Mouse (Mus musculus) monocyte, adult 5-6 weeks (primary cell): ENCODE results near the gene Mars. TPM values are rescaled to one million over a fixed set of nuclear protein-coding genes. Genes with fewer than 3 reads are reported as not detected.

ENCODE experiments used
- ATAC-seq: fragments of 153-309, 156-312 bp; replicated peaks from 2 replicates; pipeline ENCODE4 v1.8.0; 2017; ENCODE audit warnings: mild to moderate bottlenecking; ENCODE audit not compliant: low TSS enrichment, insufficient number of reproducible peaks, severe bottlenecking, poor library complexity, low FRiP score
- total RNA-seq: library from RNA; stranded (forward); fragments of 200-1000, 200-491, 200-594 nt; gene quantifications from 3 replicates; pipeline ENCODE4 v1.2.3, GENCODE M21; 2017

Gene Mars
- total RNA-seq, 1 experiment from 2014 or later, result 56.6 TPM

DNA sequence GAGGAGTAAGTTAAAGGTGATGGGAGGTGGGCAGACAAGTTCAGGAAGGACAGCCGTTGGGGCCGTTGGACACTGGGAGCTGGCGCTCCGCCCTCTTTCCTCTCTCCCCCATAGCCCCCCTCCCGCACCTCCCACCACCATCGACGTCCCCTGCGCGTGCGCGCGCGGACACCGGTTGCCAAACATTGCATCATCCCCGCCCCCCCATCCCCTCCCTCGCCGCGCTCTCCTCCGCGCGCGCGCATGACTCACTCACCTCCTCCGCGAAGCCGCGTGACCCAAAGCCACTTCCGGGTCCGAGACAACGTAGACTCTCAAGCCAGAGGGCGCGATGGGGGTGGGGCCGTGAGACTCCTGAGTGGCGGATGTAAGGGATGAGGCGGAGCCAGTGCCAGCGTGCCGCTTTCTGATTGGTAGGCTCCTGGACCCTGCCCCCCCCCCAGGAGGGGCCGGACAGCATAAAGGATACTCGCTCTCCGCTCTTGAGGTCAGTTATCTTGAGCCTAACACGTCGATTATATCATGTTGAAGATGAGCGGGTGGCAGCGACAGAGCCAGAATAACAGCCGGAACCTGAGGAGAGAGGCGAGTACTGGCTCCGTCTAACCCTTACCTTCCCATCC, 21.2 kb downstream of the Mars start:
- ATAC-seq, result peak; percentile 79

DNA sequence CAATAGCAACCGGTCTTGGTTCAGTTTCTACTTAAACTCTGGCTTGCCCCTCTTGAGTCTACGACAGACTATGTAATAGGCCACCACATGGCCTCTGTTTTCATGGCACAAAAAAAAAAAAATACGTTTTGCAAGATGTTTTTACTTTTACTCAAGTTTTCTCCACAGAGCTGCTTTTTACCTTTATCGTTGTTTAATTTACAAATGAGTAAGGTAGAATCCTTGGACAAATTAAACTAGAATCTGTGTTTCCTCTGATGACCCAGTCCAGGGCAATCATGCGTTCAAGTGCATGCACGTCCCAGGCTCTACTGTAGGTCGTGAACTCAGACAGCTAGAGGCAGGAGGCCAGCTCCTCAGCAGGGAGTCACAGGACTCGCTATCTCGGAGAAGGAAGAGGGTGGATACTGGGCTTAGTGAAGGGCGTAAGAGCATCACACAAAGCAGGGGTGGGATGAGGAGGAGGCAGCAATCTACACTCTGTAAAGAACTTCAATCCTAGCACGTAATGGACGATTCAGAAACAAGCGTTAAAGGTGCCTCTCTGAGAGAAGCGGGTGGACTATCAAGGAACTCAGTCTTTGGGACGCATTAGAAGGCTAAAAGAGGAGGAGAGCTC, 21.9 kb downstream of the Mars start:
- ATAC-seq, result peak; percentile 6; the same call in 1 of the 2 replicates

DNA sequence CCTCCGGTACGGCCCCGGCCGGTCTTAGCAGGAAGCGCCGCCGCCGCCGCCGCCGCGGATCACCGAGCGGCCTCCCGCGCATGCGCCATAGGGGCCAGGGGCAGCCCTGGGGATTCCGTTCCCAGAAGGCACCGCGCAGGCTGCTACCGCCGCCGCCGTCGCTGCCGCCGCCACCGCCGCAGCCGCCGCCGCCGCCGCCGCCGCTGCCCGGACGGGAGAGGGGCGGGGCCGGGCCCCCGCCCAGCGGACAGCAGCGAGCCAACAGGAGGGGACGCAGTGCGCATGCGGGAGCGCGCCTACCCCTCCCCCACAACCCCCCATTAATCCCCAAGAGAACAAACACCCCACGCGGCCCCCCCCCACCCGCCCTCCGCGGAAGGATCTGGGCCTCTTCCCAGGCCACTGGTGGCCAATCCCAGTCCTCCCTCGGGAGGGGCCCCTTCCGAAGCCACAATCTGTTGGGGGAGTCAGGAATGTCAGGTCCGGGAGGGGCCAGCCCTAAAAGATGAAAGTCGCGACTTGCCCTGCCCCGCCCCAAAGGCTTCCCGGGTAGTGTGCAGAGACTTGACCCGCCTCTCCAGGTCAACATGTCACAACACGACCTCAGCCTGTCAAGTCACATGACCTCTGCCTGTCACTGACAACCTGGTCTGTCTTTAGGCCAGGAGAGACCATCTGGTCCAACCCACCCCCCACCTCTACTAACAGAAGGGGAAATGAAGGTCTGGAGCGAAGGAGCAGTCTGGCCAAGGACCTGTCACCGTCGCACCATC, 22.6 kb downstream of the Mars start, which contains the start of gene Mbd6:
Mbd6 (minus strand) TSS at position 219 of the 773 bp plus-strand sequence.
- peak; percentile 51 for ATAC-seq

DNA sequence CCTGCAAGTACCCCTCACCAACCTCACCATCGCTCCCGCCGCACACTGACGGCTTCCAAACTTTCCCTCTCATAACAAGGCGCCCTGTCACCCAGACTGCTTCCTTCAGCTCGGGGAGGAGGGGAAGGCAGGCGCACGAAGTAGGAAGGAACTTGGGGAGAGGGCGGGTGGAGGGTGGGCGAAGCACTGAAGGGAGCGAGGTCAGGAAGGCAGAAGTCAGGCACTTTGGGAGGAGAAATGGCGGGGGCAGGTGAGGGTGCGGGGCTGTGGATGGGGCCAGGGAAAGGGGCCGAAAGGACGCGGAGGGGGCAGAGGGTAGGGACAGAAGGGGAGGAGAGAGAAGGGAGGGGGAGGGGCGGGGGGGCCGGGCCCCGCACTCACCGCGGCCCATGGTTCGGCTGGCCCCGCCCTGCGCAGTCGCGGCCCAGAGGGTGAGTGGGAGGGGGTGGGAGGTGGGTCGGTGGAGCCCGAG, 23.2 kb downstream of the Mars start:
- ATAC-seq, result no peak

DNA sequence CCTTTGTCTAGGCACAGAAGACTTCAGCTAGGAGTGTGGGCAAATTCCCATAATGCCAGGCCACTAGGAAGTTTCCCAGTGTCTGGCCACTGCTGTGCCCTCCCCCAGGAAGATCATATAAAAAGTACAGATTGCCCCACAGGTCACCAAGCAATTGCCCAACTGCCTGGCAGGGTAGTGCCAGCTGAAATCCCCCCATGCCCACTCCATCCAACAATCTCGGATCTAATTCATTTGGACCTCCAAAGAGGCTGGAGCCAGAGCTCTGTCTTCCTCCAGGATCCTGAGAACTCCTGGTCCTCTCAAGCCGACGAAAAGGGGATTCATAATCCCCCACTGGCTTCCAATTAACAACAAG, 23.7 kb downstream of the Mars start:
- ATAC-seq, result no peak

DNA sequence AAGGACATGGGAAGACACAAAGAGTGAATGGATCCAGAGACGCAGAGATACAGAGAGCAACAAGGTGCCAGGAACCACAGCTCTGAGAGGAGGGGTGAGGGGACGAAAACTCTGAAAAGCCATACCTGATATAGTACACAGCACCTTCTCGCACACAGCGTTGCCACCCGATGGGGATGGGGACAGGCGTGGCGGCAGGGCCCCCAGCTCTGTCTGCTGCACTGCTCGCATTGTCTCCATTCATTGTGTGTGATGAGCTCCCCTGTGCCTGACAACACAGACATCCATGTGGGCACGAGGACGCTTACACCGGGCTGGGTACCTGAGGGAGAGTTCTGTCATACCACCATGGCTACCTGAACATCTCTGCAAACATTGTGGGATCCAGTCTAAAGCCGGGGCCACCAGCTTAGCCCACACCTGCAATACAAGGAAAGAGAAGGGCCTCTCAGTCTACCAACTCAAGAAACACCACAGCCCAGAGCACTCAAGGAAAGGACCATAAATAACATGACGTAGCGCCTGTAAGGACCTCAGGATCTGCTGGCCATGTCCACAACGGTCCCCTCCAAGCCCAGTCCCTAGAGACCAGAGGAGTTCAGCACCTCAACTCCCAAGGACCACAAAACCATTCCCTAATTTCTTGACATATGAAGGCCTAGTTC, 24.2 kb downstream of the Mars start:
- no peak for ATAC-seq

DNA sequence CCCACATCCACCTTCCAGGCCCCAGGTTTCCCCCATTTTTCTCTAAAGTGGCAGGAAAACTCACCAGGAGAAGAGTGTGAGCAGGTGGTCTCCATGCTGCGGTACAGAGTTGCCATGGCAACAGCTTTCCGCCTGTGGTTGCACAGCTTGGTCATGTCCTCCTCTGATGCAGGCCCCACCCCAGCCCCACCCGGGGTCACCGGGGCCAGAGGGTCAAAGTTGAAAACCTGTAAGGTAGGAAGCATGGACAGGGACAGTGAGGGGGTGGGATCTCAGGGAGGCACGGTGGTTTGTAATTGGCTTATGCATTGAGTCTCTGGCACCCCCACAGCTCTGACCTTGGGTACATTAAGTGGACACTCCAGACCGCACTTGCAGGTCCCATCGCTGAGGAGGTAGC, 24.9 kb downstream of the Mars start:
- ATAC-seq, result no peak

DNA sequence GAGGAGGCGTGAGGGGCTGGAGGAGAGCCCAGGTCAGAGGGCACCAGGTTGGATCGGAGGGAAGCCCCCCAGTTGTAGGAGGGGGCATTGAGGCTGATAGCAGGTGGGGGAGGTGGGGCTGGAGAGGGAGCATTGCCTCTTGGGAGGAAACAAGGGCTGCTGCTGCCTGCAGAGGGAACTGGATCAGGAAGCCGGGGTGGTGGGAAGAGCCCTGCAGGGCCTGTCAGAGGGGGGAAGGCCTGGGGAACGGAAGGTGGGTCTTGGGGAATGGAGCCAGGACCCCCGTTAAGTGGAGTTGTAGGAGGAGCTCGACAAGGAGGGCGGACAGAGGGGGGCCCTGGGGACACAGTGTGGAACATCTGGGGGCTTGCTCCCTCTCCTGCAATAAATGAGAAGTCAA, 25.4 kb downstream of the Mars start:
- ATAC-seq, result no peak

DNA sequence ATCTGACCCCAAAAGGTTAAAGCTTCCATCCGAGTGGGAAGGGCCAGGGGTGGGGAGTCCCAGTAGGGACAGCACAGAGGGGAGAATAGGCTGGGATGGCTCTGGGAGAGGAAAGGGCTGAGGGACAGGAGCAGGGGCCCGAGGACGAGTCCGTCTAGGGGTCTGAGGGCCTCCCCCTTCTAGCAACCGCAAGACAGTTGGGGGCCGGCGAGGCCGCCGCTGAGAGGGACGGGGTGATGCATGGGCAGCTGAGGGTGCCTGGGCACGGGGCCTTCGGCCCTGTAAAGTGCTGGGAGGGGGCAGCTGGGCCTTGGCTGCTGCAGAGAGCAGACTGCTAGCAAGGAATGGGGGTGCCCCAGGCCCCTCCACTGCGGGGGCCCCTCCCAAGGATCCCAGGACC, 25.9 kb downstream of the Mars start:
- ATAC-seq, result no peak

DNA sequence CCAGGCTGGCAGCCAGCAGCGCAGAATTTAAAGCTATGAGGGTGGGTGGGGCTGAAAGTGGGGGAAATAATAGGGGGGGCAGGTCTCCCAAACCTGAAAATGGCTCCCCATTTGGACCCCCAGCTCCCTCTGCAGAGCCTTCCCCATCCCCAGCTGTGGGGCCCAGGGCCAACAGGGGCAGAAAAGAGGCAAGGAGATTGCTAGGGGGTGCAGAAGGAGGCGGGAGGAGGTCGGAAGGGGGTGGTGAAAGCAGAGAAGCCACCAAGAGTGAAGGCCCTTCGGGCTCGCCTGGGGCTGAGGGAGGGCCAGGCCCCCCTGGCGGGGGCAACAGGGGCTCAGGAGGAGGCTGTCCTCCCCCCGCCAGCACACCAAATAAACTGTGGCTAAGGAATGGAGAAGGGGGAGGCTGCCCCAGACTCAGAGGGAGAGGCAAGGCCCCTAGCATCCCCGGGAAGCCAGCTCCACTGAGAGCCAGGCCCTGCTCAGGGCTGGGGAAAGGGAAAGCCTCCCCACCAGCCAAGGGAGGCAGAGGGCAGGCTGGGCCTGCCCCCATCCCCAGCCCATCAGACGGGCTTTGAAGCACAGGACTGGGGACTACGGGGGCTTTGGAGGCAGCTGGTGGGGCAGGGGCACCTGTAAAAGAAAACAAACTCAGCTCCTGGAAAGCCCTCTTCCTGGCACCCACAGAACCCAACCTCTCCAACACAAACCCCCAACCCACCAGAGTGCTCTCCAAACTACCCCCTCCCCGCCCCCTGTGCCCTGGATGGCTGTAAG, 26.7 kb downstream of the Mars start:
- no peak for ATAC-seq

DNA sequence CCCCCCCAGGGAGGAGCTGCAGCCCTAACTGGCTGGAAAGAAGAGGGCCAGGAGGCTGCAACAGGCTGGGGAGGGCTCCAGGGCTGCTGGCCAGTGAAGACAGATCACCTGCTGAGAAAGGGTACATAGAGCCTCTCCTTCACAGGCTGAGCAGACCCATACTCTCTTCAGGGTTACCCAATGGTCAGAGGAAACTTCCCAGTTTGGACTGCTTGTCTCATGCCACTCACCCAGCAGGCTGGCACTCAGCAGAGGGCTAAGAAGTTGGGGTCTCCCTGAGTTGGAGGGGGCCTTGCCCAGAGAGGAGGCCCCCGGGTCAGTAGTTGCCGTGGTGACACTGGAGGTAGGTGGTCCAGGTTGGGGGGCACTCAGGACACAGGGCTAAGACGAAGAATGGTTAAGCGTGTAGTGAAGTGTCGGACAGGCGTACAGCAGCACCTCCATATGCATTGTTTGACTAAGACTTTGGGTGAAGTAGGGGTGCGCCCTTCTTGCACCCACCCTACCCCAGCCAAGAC, 27.4 kb downstream of the Mars start:
- ATAC-seq, result no peak

DNA sequence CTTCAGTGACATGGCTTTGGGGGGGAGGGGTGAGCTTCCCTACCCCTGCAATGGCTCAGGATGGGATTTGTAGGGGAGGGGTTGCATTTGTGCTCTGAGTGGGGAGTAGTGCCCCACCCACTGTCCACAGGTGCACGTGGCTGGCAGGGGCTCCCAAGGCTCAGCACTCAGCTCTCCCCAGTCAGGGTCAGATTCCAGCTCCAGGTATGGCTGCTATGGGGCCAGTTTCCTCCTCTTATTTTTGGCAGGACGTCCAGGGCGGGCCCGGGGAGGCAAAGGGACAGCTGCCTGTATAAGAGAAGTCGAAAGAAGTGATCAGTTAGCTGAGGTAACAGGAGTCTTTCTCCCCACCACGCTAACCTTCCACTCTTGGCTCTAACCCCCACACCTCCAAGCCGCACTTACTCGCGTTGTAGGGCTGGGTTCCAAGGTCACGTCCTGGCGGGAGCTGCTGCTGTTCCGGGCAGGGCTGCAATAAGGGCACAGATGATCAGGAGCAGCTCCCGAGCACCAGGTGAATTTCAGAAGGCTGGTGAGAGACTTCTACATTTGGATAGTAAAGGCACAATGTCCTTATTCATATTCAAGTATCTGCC, 28.9 kb downstream of the Mars start:
- ATAC-seq, result no peak

DNA sequence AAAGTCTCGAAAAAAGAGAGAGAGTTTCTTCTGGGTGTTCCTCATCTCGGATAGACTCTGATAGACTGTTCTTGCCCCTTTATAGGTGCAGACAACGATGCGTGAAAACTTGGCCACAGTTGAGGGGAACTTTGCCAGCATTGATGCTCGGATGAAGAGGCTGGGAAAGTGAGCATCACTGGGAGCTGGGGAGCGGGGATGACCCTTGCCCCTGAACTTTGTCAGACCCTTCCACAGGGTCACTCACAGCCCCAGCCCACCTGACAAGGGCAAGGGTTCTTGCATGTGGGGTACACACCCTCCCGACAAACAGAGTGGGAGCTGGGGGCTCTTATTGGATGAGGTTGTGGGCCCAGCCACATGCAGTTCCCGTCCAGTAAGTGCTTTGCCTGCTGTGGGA, 30.3 kb downstream of the Mars start:
- ATAC-seq, result no peak

DNA sequence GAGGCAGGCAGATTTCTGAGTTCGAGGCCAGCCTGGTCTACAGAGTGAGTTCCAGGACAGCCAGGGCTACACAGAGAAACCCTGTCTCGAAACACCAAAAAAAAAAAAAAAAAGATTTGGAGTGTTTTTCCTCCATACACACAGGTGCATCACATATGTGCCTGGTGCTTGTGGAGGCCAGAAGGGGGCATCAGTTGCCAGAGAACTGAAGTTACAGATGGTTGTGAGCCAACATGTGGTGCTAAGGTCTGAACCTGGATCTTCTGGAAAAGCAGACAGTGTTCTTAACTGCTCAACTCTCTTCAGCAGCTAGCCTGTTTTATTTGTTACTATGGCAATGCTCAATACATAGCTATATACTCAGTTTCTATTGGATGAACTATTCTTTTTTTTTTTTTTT, 31.9 kb downstream of the Mars start:
- no peak for ATAC-seq

DNA sequence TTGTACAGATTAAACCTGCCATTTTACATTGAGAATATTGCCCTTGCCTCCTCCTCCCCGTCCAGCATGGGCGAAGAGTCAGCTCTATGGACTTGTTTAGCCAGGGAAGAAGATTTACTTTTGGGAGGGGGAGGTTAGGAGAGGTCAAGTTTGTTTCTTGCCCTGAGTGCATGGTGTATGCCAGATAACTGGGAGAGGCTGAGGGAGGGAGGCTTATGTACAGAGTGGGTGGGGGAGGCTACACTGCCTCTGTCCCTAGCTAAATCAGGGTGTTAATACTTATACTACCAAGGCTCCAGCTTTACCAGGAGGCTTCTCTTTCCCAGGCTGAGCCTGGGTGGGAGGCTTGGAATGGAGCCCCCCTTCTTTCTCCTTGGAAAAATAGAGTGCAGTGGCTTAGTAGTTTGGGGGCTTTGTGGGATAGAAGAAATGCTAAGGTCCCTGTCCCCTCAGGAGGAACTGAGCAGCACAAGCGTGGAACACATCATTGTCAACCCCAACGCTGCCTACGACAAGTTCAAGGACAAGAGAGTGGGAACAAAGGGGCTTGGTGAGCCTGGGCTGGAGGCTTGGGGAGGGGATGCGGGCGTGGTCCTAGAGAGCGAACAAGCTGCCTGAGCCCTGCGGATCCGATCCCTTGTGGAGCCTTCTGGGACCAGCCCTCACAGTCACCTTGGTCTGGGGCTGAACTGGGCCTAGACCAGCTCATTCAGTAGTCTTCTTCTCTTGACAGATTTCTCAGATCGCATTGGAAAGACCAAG, 37.1 kb downstream of the Mars start:
- ATAC-seq, result no peak

DNA sequence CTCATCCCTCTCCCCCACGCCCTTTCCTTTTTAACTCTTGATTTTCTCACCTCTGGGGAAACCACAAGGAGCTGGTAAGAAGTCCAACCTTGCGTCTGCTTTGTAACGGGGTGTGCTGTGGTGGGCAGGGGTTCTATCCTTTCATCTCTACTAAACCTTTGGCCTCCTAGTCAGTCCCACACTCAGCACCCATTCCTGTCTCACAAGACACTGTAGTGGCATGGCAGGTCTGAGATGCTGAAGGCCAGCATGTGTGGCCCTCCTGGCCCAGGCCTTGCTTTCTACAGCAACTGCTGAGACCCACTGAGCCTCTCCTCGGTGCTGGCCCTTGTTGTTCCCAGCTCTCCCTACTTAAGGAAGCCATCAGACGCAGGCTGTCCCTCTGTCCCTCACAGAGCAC, 39.2 kb downstream of the Mars start:
- ATAC-seq, result no peak

DNA sequence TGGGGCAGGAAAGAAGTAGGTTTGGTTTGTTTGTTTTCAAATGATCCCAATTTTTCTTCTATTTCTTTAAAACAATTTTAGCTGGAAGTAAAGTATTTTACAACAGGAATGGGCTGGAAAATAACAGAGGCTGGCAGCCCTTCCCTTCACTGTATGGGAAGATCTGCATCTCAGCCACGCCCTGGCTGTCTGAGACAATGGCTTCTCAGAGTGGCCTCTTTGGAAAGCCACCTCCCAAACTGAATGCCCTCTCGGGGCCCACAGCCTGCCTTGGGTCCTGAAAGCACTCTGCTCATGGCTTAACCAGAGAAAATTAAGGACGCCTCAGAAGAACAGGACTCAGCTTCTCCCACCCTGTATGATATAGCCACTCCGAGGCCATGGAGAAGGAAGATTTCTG, 41.7 kb downstream of the Mars start:
- ATAC-seq, result no peak

DNA sequence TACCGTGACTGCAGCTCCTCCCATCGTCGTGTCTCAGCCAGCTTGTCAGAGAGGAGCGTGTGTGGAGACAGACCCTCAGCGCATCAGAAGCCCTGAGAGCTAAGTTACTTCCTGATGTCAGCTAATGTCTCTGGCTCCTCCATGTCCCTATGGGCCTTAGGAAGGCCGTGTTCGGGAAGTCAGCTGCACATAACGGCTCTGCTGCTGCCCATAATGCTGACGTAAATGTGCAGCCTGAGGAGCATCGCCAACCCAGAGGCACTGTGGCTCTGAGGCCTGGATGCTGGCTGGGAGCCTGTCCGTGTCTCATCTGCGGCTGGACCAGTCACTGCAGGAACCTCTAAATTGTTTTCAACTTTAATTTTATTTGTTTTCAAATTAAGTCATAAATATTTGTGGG, 42.5 kb downstream of the Mars start:
- no peak for ATAC-seq
